Mouse (Mus musculus) central nervous system, embryonic 14 days (tissue): ENCODE measurements around the gene Cltrn. TPM values are rescaled to one million over a fixed set of nuclear protein-coding genes. Genes with fewer than 3 reads are reported as not detected.

Source experiments
- polyA plus RNA-seq: library from polyadenylated mRNA; depleted of rRNA; stranded (reverse); fragments of >200 nt; gene quantifications from 2 replicates; pipeline ENCODE4 v1.2.3, GENCODE M21; 2012; rRNA removed

Cltrn gene
- 0.09 TPM in 1 of 2 replicates, not detected in the other for polyA plus RNA-seq

DNA sequence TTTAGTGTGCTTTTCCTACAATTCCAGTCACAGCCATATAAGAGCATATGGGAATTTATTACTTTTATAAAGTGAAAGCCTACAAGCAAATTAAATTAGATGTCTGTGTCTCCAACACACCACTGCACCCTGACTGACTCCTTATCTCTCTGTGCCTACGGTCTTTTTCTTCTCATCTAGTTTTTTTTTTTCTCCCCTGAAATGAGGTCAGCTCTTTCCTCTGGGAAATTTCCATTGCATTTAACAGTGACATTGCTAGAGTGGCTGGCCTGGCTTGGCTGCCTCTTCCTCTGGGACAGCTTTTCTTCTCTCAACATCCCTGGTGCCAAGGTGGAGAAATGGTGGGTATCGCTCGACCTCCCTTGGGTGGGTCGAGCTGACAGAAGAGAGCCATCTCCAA, at the start of gene Cltrn:
Cltrn (plus strand) TSS at position 249 of the 400 bp plus-strand sequence.

DNA sequence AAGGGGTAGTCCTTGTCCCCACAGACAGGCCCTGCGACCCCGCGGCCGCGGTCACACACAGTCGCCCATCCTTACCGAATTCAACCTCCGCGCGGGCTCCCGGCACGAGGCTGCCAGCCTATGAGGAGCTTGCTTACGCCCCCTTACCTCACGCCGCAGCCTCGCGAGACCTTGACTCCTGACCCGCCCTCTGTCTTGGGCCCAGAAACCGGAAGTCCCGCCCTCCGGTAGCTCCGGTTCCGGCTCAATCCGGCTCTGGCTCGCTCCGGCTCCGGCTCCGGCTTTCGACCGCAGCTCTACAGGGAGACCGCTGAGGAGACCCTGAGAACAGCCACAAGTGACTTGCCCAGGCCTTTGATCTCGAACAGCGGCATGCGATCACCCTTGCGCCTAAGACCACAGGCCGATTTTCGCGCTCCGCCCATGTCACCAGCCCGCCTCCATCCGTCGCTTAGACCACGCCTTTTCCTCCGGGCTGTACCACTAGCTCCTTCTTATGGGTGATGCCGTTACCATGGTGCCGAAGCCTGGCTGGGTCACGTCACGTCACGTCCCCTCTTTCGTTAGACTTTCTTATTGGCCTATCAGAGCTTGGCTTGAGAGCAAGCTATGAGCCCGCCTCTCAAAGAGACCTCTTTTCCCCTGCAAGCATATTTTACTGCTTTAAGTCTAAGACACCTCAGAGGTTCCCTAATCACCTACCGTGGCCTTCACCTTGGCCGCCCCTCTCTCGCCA, 12.4 kb upstream of the Cltrn start, which contains the start of gene Siah1b:
Siah1b (minus strand) TSS at position 454 of the 736 bp plus-strand sequence.

DNA sequence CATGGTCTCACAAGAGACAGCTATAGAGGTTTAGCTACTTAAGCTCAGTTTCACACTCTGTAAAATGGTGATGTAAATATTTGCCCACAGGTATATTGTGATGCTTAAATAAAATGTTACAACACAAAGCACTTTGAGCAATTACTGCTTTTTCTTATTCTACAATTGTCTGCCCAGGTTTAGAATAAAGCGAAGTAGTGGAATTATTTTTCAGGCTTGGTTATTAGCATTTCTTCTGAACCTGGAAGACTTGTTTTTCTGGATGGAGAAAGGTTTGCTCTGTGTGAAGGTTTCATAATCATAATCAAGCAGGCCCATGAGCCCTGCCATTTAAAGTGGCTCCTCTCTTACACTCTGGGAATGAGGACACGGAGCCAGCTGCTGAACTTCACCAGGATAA, 50.4 kb downstream of the Cltrn start, which contains the start of gene Ace2:
Ace2 (plus strand) TSS at position 301 of the 400 bp plus-strand sequence.

Other genes starting within 250 kb of the Cltrn start
- 36.5 and 40.8 TPM in 2 replicates for gene Ap1s2, start 179.8 kb upstream of the Cltrn start, polyA plus RNA-seq
- 35.5 and 37.8 TPM in 2 replicates for gene Zrsr2, start 130.2 kb upstream of the Cltrn start, polyA plus RNA-seq
- gene Car5b, start 60.8 kb upstream of the Cltrn start, polyA plus RNA-seq: 0.45 and 0.66 TPM in 2 replicates
- 22.0 and 24.9 TPM in 2 replicates for gene Siah1b, start 12.3 kb upstream of the Cltrn start, polyA plus RNA-seq
- gene Ace2, start 50.5 kb downstream of the Cltrn start, polyA plus RNA-seq: 0.14 and 0.26 TPM in 2 replicates
- gene Bmx, start 169.4 kb downstream of the Cltrn start, polyA plus RNA-seq: 0.33 and 0.44 TPM in 2 replicates
- 1.4 and 1.7 TPM in 2 replicates for gene Pir, start 180.5 kb downstream of the Cltrn start, polyA plus RNA-seq